Mouse (Mus musculus) embryonic facial prominence, embryonic 15.5 days (tissue): ENCODE data around the gene Gm2007. TPM values are rescaled to one million over a fixed set of nuclear protein-coding genes. Genes with fewer than 3 reads are reported as not detected.
"Not testable (repeated sequence)": the region's sequence is repeated elsewhere in the genome, so short reads cannot be mapped to it uniquely, and the experiment has no call there.

Experiments used
- ATAC-seq: fragments of 200-750 bp; cut with Nextera tagmentation; 2 replicates; pipeline ENCODE4 v1.8.0; 2017; ENCODE audit warnings: low read depth, moderate TSS enrichment; ENCODE audit not compliant: insufficient number of reproducible peaks, low FRiP score, low TSS enrichment
- H3K27ac ChIP-seq: fragments of 300-500 bp; sonication (generic); replicated peaks from 2 replicates; pipeline ENCODE4 v1.5.1; 2015; ENCODE audit warnings: mild to moderate bottlenecking, inconsistent platforms
- H3K27me3 ChIP-seq: fragments of 300-500 bp; sonication (generic); 2 replicates; pipeline ENCODE4 v1.6.1; 2015; ENCODE audit warnings: inconsistent platforms
- H3K36me3 ChIP-seq: fragments of 300-500 bp; sonication (generic); 2 replicates; pipeline ENCODE4 v1.6.1; 2015; ENCODE audit warnings: mild to moderate bottlenecking, inconsistent platforms
- H3K4me1 ChIP-seq: fragments of 300-500 bp; sonication (generic); 2 replicates; pipeline ENCODE4 v1.6.1; 2015; ENCODE audit warnings: inconsistent platforms
- H3K4me2 ChIP-seq: fragments of 300-500 bp; sonication (generic); replicated peaks from 2 replicates; pipeline ENCODE4 v1.6.1; 2015; ENCODE audit warnings: mild to moderate bottlenecking, inconsistent platforms
- H3K4me3 ChIP-seq: fragments of 300-500 bp; sonication (generic); replicated peaks from 2 replicates; pipeline ENCODE4 v1.5.1; 2015; ENCODE audit warnings: mild to moderate bottlenecking, inconsistent platforms
- H3K9ac ChIP-seq: fragments of 300-500 bp; sonication (generic); 2 replicates; pipeline ENCODE4 v1.6.1; 2015; ENCODE audit warnings: inconsistent platforms
- H3K9me3 ChIP-seq: fragments of 300-500 bp; sonication (generic); replicated peaks from 2 replicates; pipeline ENCODE4 v1.6.1; 2016; ENCODE audit warnings: inconsistent platforms
- WGBS: fragments of 180-500 bp; shearing (Covaris S2); methylation state at CpG from one replicate; pipeline ENCODE4 v1.1.7; 2015; 5-methylcytosine and 5-hydroxymethylcytosine counted together
- polyA plus RNA-seq: library from polyadenylated mRNA; unstranded; fragments of >200 nt; fragmentation: Nextera tagmentation; extraction: Ambion mirVana; gene quantifications from 2 replicates; pipeline ENCODE4 v1.2.1, GENCODE M21; 2015

Gene Gm2007
- polyA plus RNA-seq, result not detected in 2 replicates

DNA sequence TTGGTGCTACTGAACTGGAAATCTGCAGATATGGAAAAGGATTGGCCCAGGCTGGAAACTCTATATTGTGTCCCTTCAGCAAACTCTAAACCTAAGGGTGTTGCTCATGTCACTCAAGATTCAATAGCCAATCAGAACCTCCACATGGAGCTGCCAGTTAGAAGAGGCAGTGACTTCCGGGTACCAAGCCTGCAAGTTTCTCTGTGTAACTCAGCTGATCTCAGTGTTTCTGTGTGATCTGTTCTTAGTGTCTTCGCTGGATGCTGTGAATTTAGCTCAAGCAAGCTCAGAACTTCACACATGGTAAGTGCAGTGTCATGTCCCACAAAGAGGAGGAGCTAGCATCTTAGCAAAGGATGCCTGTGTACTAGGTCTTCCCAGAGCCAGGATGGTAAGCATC is at the start of gene Gm2007:
Gene Gm2007 (plus strand): TSS at position 301 of the 400 bp plus-strand sequence.
- H3K9ac ChIP-seq, ATAC-seq, H3K4me1 ChIP-seq, H3K4me3 ChIP-seq, H3K9me3 ChIP-seq, H3K4me2 ChIP-seq, H3K27ac ChIP-seq, H3K27me3 ChIP-seq, H3K36me3 ChIP-seq: not testable (repeated sequence)
- WGBS, result no CpG with 5 or more reads among the region's 2 CpGs

DNA sequence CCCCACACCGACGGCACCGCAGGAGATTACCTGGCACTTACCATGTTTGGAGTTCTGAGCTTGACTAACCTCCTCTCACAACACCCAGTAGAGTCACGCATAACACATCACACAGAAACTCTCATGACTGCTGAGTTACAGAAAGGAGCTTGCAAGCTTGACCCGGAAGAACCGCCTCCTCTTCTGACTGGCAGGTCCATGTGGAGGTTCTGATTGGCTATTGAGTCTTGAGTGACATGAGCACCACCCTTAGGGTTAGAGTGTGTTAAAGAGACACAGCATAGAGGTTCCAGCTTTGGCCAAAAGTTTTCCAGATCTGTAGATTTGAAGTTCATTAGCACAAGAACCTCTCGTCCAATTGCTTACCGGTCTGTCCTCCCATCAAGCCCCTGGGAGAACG is 37.8 kb upstream of the Gm2007 start, which contains the start of gene Zfp969:
Gene Zfp969 (minus strand): TSS at position 101 of the 400 bp plus-strand sequence.
- not testable (repeated sequence) for H3K4me1 ChIP-seq, H3K27ac ChIP-seq, H3K27me3 ChIP-seq, H3K4me3 ChIP-seq, ATAC-seq, H3K4me2 ChIP-seq, H3K36me3 ChIP-seq, H3K9me3 ChIP-seq, H3K9ac ChIP-seq
- no CpG with 5 or more reads among the region's 9 CpGs for WGBS

- not testable (repeated sequence) for H3K4me1 ChIP-seq, H3K36me3 ChIP-seq, H3K9me3 ChIP-seq, ATAC-seq, H3K4me2 ChIP-seq, H3K27ac ChIP-seq, H3K9ac ChIP-seq, H3K4me3 ChIP-seq, H3K27me3 ChIP-seq
- WGBS, result no CpG with 5 or more reads among the region's 6 CpGs
Observed at GRCm38 (mm10) chr2:175800993-175801392, 59.7 kb downstream of the Gm2007 start, which contains the start of gene Gm14288. Gm14288 (minus strand) TSS chr2:175801093.

Other genes with a start within 250 kb of the Gm2007 start
- gene Gm11007, start 97.6 kb upstream of the Gm2007 start, polyA plus RNA-seq, result not detected in 2 replicates
- gene Zfp969, start 37.9 kb upstream of the Gm2007 start, polyA plus RNA-seq, result 15.2 and 22.2 TPM in 2 replicates
- gene Gm14288, start 59.6 kb downstream of the Gm2007 start, polyA plus RNA-seq, result 3.5 and 4.0 TPM in 2 replicates
- 15.8 and 19.9 TPM in 2 replicates for gene Gm6710, start 127.7 kb downstream of the Gm2007 start, polyA plus RNA-seq
- 2.7 and 2.8 TPM in 2 replicates for gene Zfp966, start 189.6 kb downstream of the Gm2007 start, polyA plus RNA-seq
- 24.2 and 25.3 TPM in 2 replicates for gene Gm2026, start 223.8 kb downstream of the Gm2007 start, polyA plus RNA-seq